In genomic region chr7:80452241-80452640, GRCm38 (mm10) we compare ENCODE assay signal across 27 mouse cellular contexts. TPM values are rescaled to one million over a fixed set of nuclear protein-coding genes. Genes with fewer than 3 reads are reported as not detected.
DNase-seq lines count a peak whose midpoint lies in the region; ATAC-seq lines count a peak whose summit lies in the region.
"Had no signal": no experiment of that assay in that cellular context is flagged by ENCODE, and none has a peak within 500 bp of the region (broad histone marks: within the 10 kb centered on the region; RNA-seq: fewer than 3 reads in every experiment).

No protein-coding gene starts in this region.

- intact Hi-C loops in heart, postnatal 10 days (cut with DNase I), result no loop called here

- H3K9me3 ChIP-seq in heart, embryonic 10.5 days, result no peaks in the 10 kb centered on the region
- no peaks in the 10 kb centered on the region for H3K9me3 ChIP-seq in heart, embryonic 16.5 days (replicated peaks; ENCODE audit: control insufficient read depth, low read length)
- H3K9me3 ChIP-seq in intestine, embryonic 16.5 days (ENCODE audit: control insufficient read depth, low read length), result no peaks in the 10 kb centered on the region
- H3K9me3 ChIP-seq in liver, embryonic 15.5 days (replicated peaks), result no peaks in the 10 kb centered on the region
- no peaks in the 10 kb centered on the region for H3K9me3 ChIP-seq in kidney, embryonic 14.5 days (ENCODE audit: control insufficient read depth, low read length)
- H3K9me3 ChIP-seq: embryonic facial prominence, embryonic 13.5 days; forebrain, embryonic 13.5 days; hindbrain, embryonic 12.5 days; limb, embryonic 15.5 days; midbrain, embryonic 15.5 days; neural tube, embryonic 12.5 days had no signal

- H3K4me3 ChIP-seq in heart, embryonic 10.5 days, result no peak overlapping the region
- no peak overlapping the region for H3K4me3 ChIP-seq in heart, embryonic 16.5 days (ENCODE audit: low read length)
- no peak overlapping the region for H3K4me3 ChIP-seq in intestine, embryonic 16.5 days (ENCODE audit: low read length)
- H3K4me3 ChIP-seq in liver, embryonic 15.5 days (replicated peaks), result no peak overlapping the region
- no peak overlapping the region for H3K4me3 ChIP-seq in kidney, embryonic 14.5 days (ENCODE audit: low read length)
- H3K4me3 ChIP-seq: embryonic facial prominence, embryonic 13.5 days; erythroblast, embryonic 14.5 days; forebrain, embryonic 13.5 days; hindbrain, embryonic 12.5 days; limb, embryonic 15.5 days; midbrain, embryonic 15.5 days; neural tube, embryonic 12.5 days had no signal

- DNase-seq in heart, embryonic 10.5 days (ENCODE audit: low spot score), result no peak
- no peak for DNase-seq in heart, postnatal 10 days
- no peak for DNase-seq in heart, postnatal 4 days
- DNase-seq: adrenal gland, postnatal 10 days; cerebellum, adult 18-20 months; cerebellum, postnatal 25 days; embryo, embryonic 11 days; kidney, adult 2 months; kidney, postnatal 14 days; left cerebral cortex, postnatal 4 days; thymus, adult 18-20 months; thymus, postnatal 36 days had no signal

- peak overlapping the region; percentile 85 for H3K27ac ChIP-seq in heart, embryonic 10.5 days
- peak overlapping the region; percentile 71 for H3K27ac ChIP-seq in heart, embryonic 16.5 days (ENCODE audit: low read length)
- H3K27ac ChIP-seq in intestine, embryonic 16.5 days (ENCODE audit: low read length), result peak overlapping the region; percentile 10; the same call in 1 of the 2 replicates
- peak overlapping the region; percentile 62 for H3K27ac ChIP-seq in liver, embryonic 15.5 days (replicated peaks)
- no peak overlapping the region for H3K27ac ChIP-seq in kidney, embryonic 14.5 days (ENCODE audit: low read depth, low read length)
- H3K27ac ChIP-seq: embryonic facial prominence, embryonic 13.5 days; forebrain, embryonic 13.5 days; hindbrain, embryonic 12.5 days; limb, embryonic 15.5 days; macrophage; midbrain, embryonic 15.5 days; neural tube, embryonic 12.5 days had no signal

- peaks cover 37% of the 10 kb centered on the region for H3K36me3 ChIP-seq in heart, embryonic 10.5 days
- H3K36me3 ChIP-seq in heart, embryonic 16.5 days (ENCODE audit: control insufficient read depth, insufficient read depth), result peaks cover 5% of the 10 kb centered on the region; the same call in 1 of the 2 replicates
- H3K36me3 ChIP-seq in intestine, embryonic 16.5 days (ENCODE audit: control insufficient read depth, insufficient read depth, low read length), result no peaks in the 10 kb centered on the region
- peaks cover 52% of the 10 kb centered on the region for H3K36me3 ChIP-seq in liver, embryonic 15.5 days (replicated peaks)
- H3K36me3 ChIP-seq in kidney, embryonic 14.5 days (ENCODE audit: control insufficient read depth, insufficient read depth, low read length), result peaks cover 27% of the 10 kb centered on the region
- H3K36me3 ChIP-seq: midbrain, embryonic 15.5 days had no signal

- no peak for ATAC-seq in heart, embryonic 16.5 days (replicated peaks; ENCODE audit: extremely low read depth, insufficient read depth, low FRiP score)
- ATAC-seq in intestine, embryonic 16.5 days, result no peak
- no peak; the same call in none of the 2 replicates for ATAC-seq in liver, embryonic 15.5 days (ENCODE audit: insufficient read depth)
- ATAC-seq in kidney, embryonic 14.5 days (ENCODE audit: low FRiP score, low TSS enrichment), result no peak
- ATAC-seq in activated CD4-positive, CD25-positive, alpha-beta regulatory T cell, adult 4 months, result no peak
- ATAC-seq: CD4-positive, CD25-positive, alpha-beta regulatory T cell, adult 4 months; forebrain, embryonic 13.5 days; lung, postnatal 0 days; midbrain, embryonic 15.5 days had no signal

- H3K27me3 ChIP-seq in heart, embryonic 10.5 days (ENCODE audit: insufficient read depth, poor library complexity, severe bottlenecking), result no peaks in the 10 kb centered on the region
- no peaks in the 10 kb centered on the region for H3K27me3 ChIP-seq in heart, embryonic 16.5 days (ENCODE audit: control insufficient read depth, insufficient read depth, low read length)
- no peaks in the 10 kb centered on the region for H3K27me3 ChIP-seq in intestine, embryonic 16.5 days (replicated peaks; ENCODE audit: control insufficient read depth, insufficient read depth, low read length)
- no peaks in the 10 kb centered on the region for H3K27me3 ChIP-seq in liver, embryonic 15.5 days
- no peaks in the 10 kb centered on the region for H3K27me3 ChIP-seq in kidney, embryonic 14.5 days (ENCODE audit: control insufficient read depth, insufficient read depth, low read length)
- H3K27me3 ChIP-seq: embryonic facial prominence, embryonic 13.5 days; forebrain, embryonic 13.5 days; hindbrain, embryonic 12.5 days; limb, embryonic 15.5 days; midbrain, embryonic 15.5 days; neural tube, embryonic 12.5 days had no signal

- no peak overlapping the region for H3K9ac ChIP-seq in heart, embryonic 16.5 days (ENCODE audit: low read length)
- H3K9ac ChIP-seq in intestine, embryonic 16.5 days (ENCODE audit: low read depth, low read length), result no peak overlapping the region
- no peak overlapping the region for H3K9ac ChIP-seq in liver, embryonic 15.5 days
- H3K9ac ChIP-seq in kidney, embryonic 14.5 days (ENCODE audit: low read depth, low read length), result no peak overlapping the region
- H3K9ac ChIP-seq: embryonic facial prominence, embryonic 13.5 days; forebrain, embryonic 13.5 days; hindbrain, embryonic 12.5 days; limb, embryonic 15.5 days; midbrain, embryonic 15.5 days; neural tube, embryonic 12.5 days had no signal

- no peak overlapping the region for H3K4me2 ChIP-seq in heart, embryonic 16.5 days (ENCODE audit: low read depth, low read length)
- no peak overlapping the region for H3K4me2 ChIP-seq in intestine, embryonic 16.5 days (ENCODE audit: low read depth, low read length)
- no peak overlapping the region for H3K4me2 ChIP-seq in liver, embryonic 15.5 days
- H3K4me2 ChIP-seq in kidney, embryonic 14.5 days (replicated peaks; ENCODE audit: low read depth, low read length), result no peak overlapping the region
- H3K4me2 ChIP-seq: embryonic facial prominence, embryonic 13.5 days; forebrain, embryonic 13.5 days; hindbrain, embryonic 12.5 days; limb, embryonic 15.5 days; midbrain, embryonic 15.5 days; neural tube, embryonic 12.5 days had no signal

- WGBS in heart, embryonic 10.5 days, result 68% methylated on average over 5 of the region's 5 CpGs
- 82% methylated on average over 5 of the region's 5 CpGs for WGBS in heart, embryonic 16.5 days
- WGBS in intestine, embryonic 16.5 days, result 83% methylated on average over 5 of the region's 5 CpGs
- 79% methylated on average over 5 of the region's 5 CpGs for WGBS in liver, embryonic 15.5 days (ENCODE audit: insufficient replicate concordance)
- WGBS in kidney, embryonic 14.5 days, result 92% methylated on average over 5 of the region's 5 CpGs

- peaks cover 50% of the 10 kb centered on the region for H3K4me1 ChIP-seq in heart, embryonic 10.5 days
- H3K4me1 ChIP-seq in heart, embryonic 16.5 days (ENCODE audit: control insufficient read depth, insufficient read depth, low read length), result peaks cover 20% of the 10 kb centered on the region
- H3K4me1 ChIP-seq in intestine, embryonic 16.5 days (ENCODE audit: control insufficient read depth, insufficient read depth, low read length), result 0 out of 2 replicates have a peak, but pooled peaks cover 2% of the 10 kb centered on the region
- H3K4me1 ChIP-seq in liver, embryonic 15.5 days (replicated peaks), result peaks cover 58% of the 10 kb centered on the region
- H3K4me1 ChIP-seq in kidney, embryonic 14.5 days (ENCODE audit: control insufficient read depth, insufficient read depth, low read length), result no peaks in the 10 kb centered on the region
- H3K4me1 ChIP-seq: forebrain, embryonic 13.5 days; hindbrain, embryonic 12.5 days; midbrain, embryonic 15.5 days; neural tube, embryonic 12.5 days had no signal

RNA-seq across cellular contexts. Expression of gene Furin, which starts 47.0 kb away (rescaled TPM):
- 18.1 and 20.7 TPM in 2 replicates for polyA plus RNA-seq in heart, embryonic 10.5 days (2016; fragmentation: Nextera tagmentation; extraction: Ambion mirVana)
- 100 to 1,000 TPM; 119 to 139 TPM for total RNA-seq in heart, postnatal 10 days (2021)
- 11.0 and 14.3 TPM in 2 replicates for polyA plus RNA-seq in heart, embryonic 16.5 days (2015; fragmentation: Nextera tagmentation; extraction: Ambion mirVana)
- total RNA-seq in heart, postnatal 4 days (2021), result 100 to 1,000 TPM; 104 to 113 TPM
- 7.8 and 9.7 TPM in 2 replicates for polyA plus RNA-seq in intestine, embryonic 16.5 days (2015; fragmentation: Nextera tagmentation; extraction: Ambion mirVana)
- polyA plus RNA-seq in liver, embryonic 15.5 days (2015; fragmentation: Nextera tagmentation; extraction: Ambion mirVana), result 8.0 and 9.8 TPM in 2 replicates
- 11.3 and 13.6 TPM in 2 replicates for polyA plus RNA-seq in kidney, embryonic 14.5 days (2014; fragmentation: Nextera tagmentation; extraction: Ambion mirVana)
- 10 to 100 TPM; 10.6 to 15.2 TPM for polyA plus RNA-seq in activated CD4-positive, CD25-positive, alpha-beta regulatory T cell, adult 4 months (2017; shearing (Covaris generic))
